Mouse (Mus musculus): Measurements from ENCODE around the gene Trpc1. TPM values are rescaled to one million over a fixed set of nuclear protein-coding genes. Genes with fewer than 3 reads are reported as not detected.

Gene Trpc1
- total RNA-seq, 2 experiments from 2014 or later = 46.8 to 52.1 TPM

DNA sequence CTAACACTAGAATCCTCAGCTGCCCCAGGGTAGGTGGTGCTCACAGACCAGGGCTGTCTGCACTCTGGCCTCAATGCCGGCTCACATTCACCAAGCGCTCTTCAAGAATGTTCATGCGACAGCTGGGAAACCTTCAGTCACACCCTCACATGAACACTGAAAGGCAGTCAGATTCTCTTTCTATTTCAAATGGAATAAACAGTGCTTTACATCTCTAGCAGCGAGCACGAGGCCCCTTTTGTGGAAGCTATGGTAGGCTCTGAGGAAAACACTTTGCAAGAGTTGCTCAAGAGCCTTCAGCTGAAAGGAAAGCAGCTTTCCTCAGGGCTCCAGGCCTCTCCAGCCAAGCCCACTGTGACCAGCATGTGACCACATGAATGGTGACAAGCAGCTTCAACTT lies 44.8 kb downstream of the Trpc1 start:
- intact Hi-C loops (cut with DNase I) = no loop called here

GRCm38 (mm10) chr9:95704078-95704477 lies 46.1 kb downstream of the Trpc1 start:
- intact Hi-C loops (cut with DNase I) = no loop called here
- DNase-seq (ENCODE audit: extremely low spot score in 1 of 2, low spot score in 2 of 2) = no peak

More for the DNA sequence above, 44.8 kb downstream of the Trpc1 start:
- no peak for DNase-seq (ENCODE audit: extremely low spot score in 1 of 2, low spot score in 2 of 2)

DNA sequence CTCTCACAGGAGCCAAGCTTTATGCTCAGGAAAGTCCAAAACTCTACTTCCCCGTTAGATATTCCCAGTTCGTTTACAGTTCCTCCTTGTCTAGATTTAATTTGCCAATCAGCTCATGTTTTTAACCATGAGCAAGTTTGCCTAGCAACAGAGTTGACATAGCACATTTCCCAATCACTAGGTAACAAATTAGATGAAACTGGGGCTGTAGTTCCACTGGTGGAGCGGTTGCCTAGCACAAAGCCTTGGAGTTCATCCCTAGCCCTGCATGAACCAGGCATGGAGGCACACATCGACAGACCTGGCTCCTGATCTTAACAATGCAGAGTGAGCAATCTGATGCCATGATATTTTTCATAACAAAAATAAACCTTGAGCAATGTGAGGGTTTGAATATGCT lies 50.9 kb downstream of the Trpc1 start:
- intact Hi-C loops (cut with DNase I) = loop anchor here (5.0 kb wide), 1 partner anchor 167 kb away; no protein-coding TSS in a partner anchor
- peak in 1 of 2 experiments; percentile 16 for DNase-seq (ENCODE audit: extremely low spot score in 1 of 2, low spot score in 2 of 2)

GRCm38 (mm10) chr9:95697808-95698207 lies 52.4 kb downstream of the Trpc1 start:
- no peak for DNase-seq (ENCODE audit: extremely low spot score in 1 of 2, low spot score in 2 of 2)

DNA sequence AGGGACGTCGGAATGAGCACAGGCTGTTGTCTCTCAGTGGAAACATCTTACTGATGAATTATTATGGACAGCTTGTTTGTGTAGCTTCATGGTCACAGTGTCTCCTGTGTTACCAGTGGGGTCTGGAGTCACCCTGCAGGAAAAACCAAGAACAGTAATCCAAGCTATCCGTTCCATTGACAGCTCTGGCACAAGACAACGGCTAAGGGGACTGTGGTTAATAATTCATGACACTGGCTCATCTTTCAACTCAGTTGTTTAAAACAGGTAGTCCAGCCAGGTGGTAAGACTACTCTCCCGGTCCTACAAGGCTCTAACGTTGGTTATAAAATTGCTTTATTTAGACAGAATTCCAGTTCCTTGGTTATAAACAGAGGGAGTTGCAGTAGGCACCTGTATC lies 53.6 kb downstream of the Trpc1 start:
- intact Hi-C loops (cut with DNase I) = loop anchor here (5.0 kb wide), 1 partner anchor 164 kb away; no protein-coding TSS in a partner anchor
- no peak for DNase-seq (ENCODE audit: extremely low spot score in 1 of 2, low spot score in 2 of 2)

More at GRCm38 (mm10) chr9:95697808-95698207, 52.4 kb downstream of the Trpc1 start:
- intact Hi-C loops (cut with DNase I) = loop anchor here (5.0 kb wide), 1 partner anchor 166 kb away; no protein-coding TSS in a partner anchor

- intact Hi-C loops (cut with DNase I) = loop anchor here (5.0 kb wide), 1 partner anchor 163 kb away; no protein-coding TSS in a partner anchor
These were observed 55.2 kb downstream of the Trpc1 start for GRCm38 (mm10) chr9:95695023-95695422.

GRCm38 (mm10) chr9:95694526-95694925 lies 55.6 kb downstream of the Trpc1 start:
- no peak for DNase-seq (ENCODE audit: extremely low spot score in 1 of 2, low spot score in 2 of 2)
- intact Hi-C loops (cut with DNase I) = no loop called here

More at GRCm38 (mm10) chr9:95695023-95695422, 55.2 kb downstream of the Trpc1 start:
- DNase-seq (ENCODE audit: extremely low spot score in 1 of 2, low spot score in 2 of 2) = no peak

- intact Hi-C loops (cut with DNase I) = no loop called here
- no peak for DNase-seq (ENCODE audit: extremely low spot score in 1 of 2, low spot score in 2 of 2)
These were observed 56.6 kb downstream of the Trpc1 start for GRCm38 (mm10) chr9:95693528-95694100.

- no peak for DNase-seq (ENCODE audit: extremely low spot score in 1 of 2, low spot score in 2 of 2)
- intact Hi-C loops (cut with DNase I) = no loop called here
These were observed 57.4 kb downstream of the Trpc1 start for GRCm38 (mm10) chr9:95692823-95693222.

GRCm38 (mm10) chr9:95688064-95688463 lies 62.1 kb downstream of the Trpc1 start:
- intact Hi-C loops (cut with DNase I) = no loop called here
- DNase-seq (ENCODE audit: extremely low spot score in 1 of 2, low spot score in 2 of 2) = no peak

- no peak for DNase-seq (ENCODE audit: extremely low spot score in 1 of 2, low spot score in 2 of 2)
- intact Hi-C loops (cut with DNase I) = no loop called here
These were observed 64.3 kb downstream of the Trpc1 start for GRCm38 (mm10) chr9:95685660-95686440.

- intact Hi-C loops (cut with DNase I) = no loop called here
- DNase-seq (ENCODE audit: extremely low spot score in 1 of 2, low spot score in 2 of 2) = no peak
These were observed 69.5 kb downstream of the Trpc1 start for GRCm38 (mm10) chr9:95680691-95681090.

- intact Hi-C loops (cut with DNase I) = no loop called here
- DNase-seq (ENCODE audit: extremely low spot score in 1 of 2, low spot score in 2 of 2) = no peak
These were observed 70.2 kb downstream of the Trpc1 start for GRCm38 (mm10) chr9:95679966-95680365.

DNA sequence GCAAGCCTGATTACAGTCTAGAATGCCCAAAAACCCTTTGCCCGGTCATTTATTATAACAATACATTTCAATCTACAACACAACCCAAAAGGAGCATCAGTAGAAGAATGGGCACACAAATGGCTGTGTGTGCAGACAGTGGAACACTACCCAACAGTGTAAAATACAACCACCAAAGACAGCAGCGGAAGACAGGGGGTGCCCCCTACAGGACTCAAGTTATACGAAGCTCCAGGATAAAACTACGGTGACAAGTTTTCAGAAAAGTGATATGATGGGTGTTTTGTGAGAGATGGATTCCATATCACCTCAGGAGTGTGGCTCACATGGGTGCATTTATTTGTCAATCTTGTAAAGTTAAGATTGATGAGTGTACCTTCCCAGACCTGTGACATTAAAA lies 74.2 kb downstream of the Trpc1 start:
- intact Hi-C loops (cut with DNase I) = no loop called here
- no peak for DNase-seq (ENCODE audit: extremely low spot score in 1 of 2, low spot score in 2 of 2)

DNA sequence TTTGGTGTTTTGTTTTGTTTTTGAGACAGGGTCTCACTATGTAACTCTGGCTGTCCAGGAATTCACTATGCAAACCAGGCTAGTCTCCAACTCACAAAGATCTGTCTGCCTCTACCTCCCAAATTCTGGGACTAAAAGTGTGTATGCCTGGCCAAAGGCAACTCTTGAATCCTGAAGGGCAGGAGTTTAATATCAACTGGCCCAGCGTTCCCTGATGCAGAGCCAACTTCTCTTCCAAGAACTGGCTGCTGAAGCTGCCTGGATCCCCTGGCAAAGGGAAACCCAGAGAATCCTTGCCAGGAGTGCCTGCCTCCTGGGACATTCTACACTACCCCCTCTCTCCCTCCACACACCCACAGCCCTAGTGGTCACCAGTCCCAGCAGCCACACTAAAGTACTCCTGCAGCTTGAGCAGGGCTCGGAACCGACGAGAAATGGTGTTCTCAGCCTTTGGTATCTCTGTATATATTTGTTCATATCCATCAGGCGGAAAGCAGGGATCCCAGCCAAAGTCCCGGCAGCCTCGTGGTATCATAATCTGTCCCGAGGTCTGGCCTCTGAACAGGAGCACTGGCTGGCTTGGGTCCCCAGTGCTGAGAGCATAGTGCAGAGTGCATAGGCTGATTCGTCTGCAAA lies 75.0 kb downstream of the Trpc1 start:
- peak; percentile 29 to 34 for DNase-seq (ENCODE audit: extremely low spot score in 1 of 2, low spot score in 2 of 2)
- intact Hi-C loops (cut with DNase I) = no loop called here

- DNase-seq (ENCODE audit: extremely low spot score in 1 of 2, low spot score in 2 of 2) = no peak
- intact Hi-C loops (cut with DNase I) = no loop called here
These were observed 77.4 kb downstream of the Trpc1 start for GRCm38 (mm10) chr9:95672760-95673159.

DNA sequence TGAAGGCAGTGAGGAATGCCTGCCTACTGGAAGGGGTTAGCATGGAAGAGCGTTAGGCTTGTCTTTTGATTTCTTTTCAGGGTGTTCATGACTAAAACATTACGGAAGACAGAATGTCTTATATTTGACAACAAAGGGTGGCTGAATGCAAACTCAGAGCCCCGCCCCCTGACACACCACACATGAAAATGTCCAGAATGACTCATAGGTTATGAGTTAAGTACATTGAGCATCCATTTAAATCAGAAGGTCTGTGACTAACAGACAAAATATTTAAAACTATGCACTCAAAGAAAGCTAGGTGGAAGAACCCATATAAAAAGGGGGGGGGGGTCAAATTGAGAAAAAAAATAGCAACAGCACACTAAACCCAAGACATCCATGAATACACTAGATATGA lies 77.8 kb downstream of the Trpc1 start:
- DNase-seq (ENCODE audit: extremely low spot score in 1 of 2, low spot score in 2 of 2) = no peak
- intact Hi-C loops (cut with DNase I) = no loop called here

GRCm38 (mm10) chr9:95668306-95668705 lies 81.9 kb downstream of the Trpc1 start:
- no peak for DNase-seq (ENCODE audit: extremely low spot score in 1 of 2, low spot score in 2 of 2)

DNA sequence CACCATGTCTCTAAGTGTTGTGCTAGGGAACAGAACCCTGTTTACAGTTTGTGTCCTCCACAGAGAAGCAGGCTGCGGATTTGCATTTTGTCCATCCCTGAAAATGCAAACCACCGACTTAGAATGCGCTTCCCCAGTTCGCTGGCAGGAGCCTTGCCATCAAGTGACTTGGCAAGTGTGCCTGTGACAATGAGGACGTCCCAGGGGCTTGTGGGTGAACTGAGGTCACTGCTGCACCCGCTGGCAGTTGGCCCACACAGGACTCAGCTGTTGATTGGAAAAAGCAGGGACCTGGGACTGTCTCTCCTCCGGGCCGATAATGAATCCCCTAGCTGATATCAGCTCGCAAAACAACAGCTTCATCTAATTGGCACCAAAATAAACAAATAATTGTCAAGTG lies 82.3 kb downstream of the Trpc1 start:
- intact Hi-C loops (cut with DNase I) = no loop called here
- peak; percentile 53 to 61 for DNase-seq (ENCODE audit: extremely low spot score in 1 of 2, low spot score in 2 of 2)

More at GRCm38 (mm10) chr9:95668306-95668705, 81.9 kb downstream of the Trpc1 start:
- intact Hi-C loops (cut with DNase I) = no loop called here

- intact Hi-C loops (cut with DNase I) = no loop called here
- peak in 1 of 2 experiments; percentile 16 for DNase-seq (ENCODE audit: extremely low spot score in 1 of 2, low spot score in 2 of 2)
These were observed 84.3 kb downstream of the Trpc1 start for GRCm38 (mm10) chr9:95665835-95666234.
